Mouse (Mus musculus): ENCODE measurements around the gene Kir3dl2. TPM values are rescaled to one million over a fixed set of nuclear protein-coding genes. Genes with fewer than 3 reads are reported as not detected.

The Kir3dl2 gene
- not detected for total RNA-seq (2023)

DNA sequence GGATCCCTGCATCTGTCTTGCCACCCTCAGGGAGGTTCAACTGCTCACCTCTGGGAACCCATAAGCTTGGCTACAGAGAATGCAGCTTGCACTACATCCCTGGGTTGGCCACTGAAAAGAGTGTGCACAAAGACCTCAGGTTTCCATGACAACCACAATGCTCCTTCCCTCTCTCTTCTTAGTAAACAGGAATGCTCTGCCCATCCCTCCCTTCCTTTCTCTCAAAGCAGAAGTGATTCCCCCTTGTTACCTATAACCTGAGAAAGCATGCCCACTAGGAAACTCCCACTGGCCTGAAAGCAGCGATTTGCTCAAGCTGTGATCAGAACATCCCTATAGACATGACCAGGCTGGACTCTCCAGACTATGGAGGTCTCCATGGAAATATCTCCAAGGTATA, at the start of gene Kir3dl2:
Gene Kir3dl2, minus strand, starts transcription at position 101 of the 400 bp plus-strand sequence.

DNA sequence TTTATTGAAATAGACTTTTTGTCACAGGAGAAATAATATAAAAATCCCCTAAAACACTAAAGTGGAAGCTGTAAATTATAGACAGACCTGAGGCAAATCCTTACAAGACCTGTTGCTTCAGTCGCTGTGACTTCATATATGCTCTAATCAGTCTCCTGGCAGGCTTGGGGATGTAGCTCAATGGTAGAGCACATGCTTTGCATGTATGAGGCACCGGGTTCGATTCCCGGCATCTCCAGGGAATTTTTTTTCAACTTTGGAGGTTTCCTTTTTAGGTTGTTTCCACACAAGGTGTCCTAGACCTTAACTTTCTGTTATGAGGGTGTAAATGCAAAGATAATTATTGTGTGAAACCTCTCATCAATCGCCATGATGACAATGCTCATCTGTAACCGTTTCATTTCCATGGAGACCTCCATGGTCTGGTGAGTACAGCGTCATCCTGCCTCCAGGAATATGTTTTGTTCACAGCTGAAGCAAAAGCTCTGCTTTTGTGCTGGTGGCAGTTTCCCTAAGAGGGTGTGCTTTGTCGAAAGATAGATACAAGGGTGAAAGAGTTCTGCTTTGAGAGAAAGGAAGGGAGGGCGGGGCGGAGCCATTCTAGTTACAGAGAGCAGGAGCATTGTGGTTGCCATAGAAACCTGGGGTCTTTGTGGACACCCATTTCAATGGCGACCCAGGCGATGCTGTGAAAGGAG, 46.5 kb upstream of the Kir3dl2 start, which contains the start of gene Tceal3:
Gene Tceal3, plus strand, starts transcription at position 644 of the 698 bp plus-strand sequence.

DNA sequence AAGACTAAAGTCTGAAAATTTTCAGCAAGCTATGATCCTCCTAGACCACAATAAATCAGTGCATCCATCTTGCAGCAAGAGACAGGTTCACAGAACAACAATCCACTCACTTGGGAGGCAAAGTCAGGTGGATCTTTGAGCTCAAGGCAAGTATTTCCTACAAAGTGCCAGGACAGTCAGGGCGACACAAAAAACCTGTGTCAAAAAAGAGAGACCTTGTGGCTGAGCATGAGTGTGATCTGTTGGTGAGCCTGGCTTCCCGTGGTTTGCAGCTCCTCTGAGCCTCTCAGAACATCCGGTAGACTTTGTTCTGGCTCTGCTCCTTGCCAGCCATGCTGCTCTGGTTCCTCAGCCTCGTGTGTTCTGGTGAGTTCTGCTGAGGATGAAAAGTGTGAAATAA, 26.2 kb downstream of the Kir3dl2 start, which contains the start of gene Kir3dl1:
Gene Kir3dl1, plus strand, starts transcription at position 301 of the 400 bp plus-strand sequence.

Other genes with a start within 250 kb of the Kir3dl2 start
- not detected for gene Kir3dl1, start 26.1 kb downstream of the Kir3dl2 start, total RNA-seq (2023)
- not detected for gene Tceal3, start 46.8 kb upstream of the Kir3dl2 start, total RNA-seq (2023)
- under 1 TPM; 0.18 to 0.39 TPM for gene Tceal1, start 163.9 kb upstream of the Kir3dl2 start, total RNA-seq (2023)
- gene Morf4l2, start 199.6 kb upstream of the Kir3dl2 start, total RNA-seq (2023): 100 to 1,000 TPM; 105 to 108 TPM
- gene Glra4, start 236.1 kb upstream of the Kir3dl2 start, total RNA-seq (2023): not detected